Mouse (Mus musculus): ENCODE results near the gene Slc4a1ap. TPM values are rescaled to one million over a fixed set of nuclear protein-coding genes. Genes with fewer than 3 reads are reported as not detected.

Slc4a1ap gene
- total and polyA plus RNA-seq, 3 experiments = 25.7 to 41.1 (median 27.9) TPM

- Histone ChIP-seq H3K9me3 (replicated peaks; ENCODE audit: low read length) (peaks cover 5% of the 10 kb centered on the region), H3K27ac (ENCODE audit: insufficient read depth, low read depth) (no peak overlapping the region), H3K36me3 (replicated peaks in 1 of 2; ENCODE audit: control insufficient read depth in 1 of 2, insufficient read depth in 1 of 2, low read length in 1 of 2) (no peaks in the 10 kb centered on the region), H3K4me2 (ENCODE audit: insufficient read depth, low read depth, poor library complexity, severe bottlenecking) (no peak overlapping the region), H3K4me1 (ENCODE audit: control insufficient read depth in 1 of 2, insufficient read depth in 2 of 2) (no peaks in the 10 kb centered on the region), H3K27me3 (replicated peaks) (no peaks in the 10 kb centered on the region), H3K79me2 (replicated peaks; ENCODE audit: control insufficient read depth, extremely low read depth, insufficient read depth, poor library complexity, severe bottlenecking) (no peaks in the 10 kb centered on the region), H3K4me3 (replicated peaks in 1 of 3; ENCODE audit: low read depth in 2 of 3, low read length in 2 of 3, poor library complexity in 1 of 3) (no peak overlapping the region), H3K9ac (ENCODE audit: insufficient read depth, low read depth) (no peak overlapping the region)
- no peak for TF ChIP-seq POLR2AphosphoS2 (IDR thresholded peaks at IDR 0.05; ENCODE audit: low read depth, low read length)
- dilution Hi-C loops (cut with MboI; ENCODE audit: extremely low pct_ligation_motif_present, extremely low pct_unique_long_range_greater_than_20kb, low sequenced_read_pairs) = no loop called here
- DNase-seq (ENCODE audit: extremely low read depth) = no peak
- in situ Hi-C loops (cut with MboI; ENCODE audit: low pct_ligation_motif_present, low pct_unique_long_range_greater_than_20kb, low sequenced_read_pairs) = loop anchor here (10.0 kb wide), 1 partner anchor 604 kb away; no protein-coding TSS in a partner anchor
Measured at GRCm38 (mm10) chr5:31591122-31591521, 64.3 kb downstream of the Slc4a1ap start.

- Histone ChIP-seq H3K27ac (ENCODE audit: insufficient read depth, low read depth) (no peak overlapping the region), H3K9ac (ENCODE audit: insufficient read depth, low read depth) (no peak overlapping the region), H3K36me3 (replicated peaks in 1 of 2; ENCODE audit: control insufficient read depth in 1 of 2, insufficient read depth in 1 of 2, low read length in 1 of 2) (no peaks in the 10 kb centered on the region), H3K27me3 (replicated peaks) (no peaks in the 10 kb centered on the region), H3K9me3 (replicated peaks; ENCODE audit: low read length) (no peaks in the 10 kb centered on the region), H3K4me1 (ENCODE audit: control insufficient read depth in 1 of 2, insufficient read depth in 2 of 2) (0 out of 4 replicates have a peak, but pooled peaks cover 0 to 2% of the 10 kb centered on the region in 2 experiments), H3K4me2 (ENCODE audit: insufficient read depth, low read depth, poor library complexity, severe bottlenecking) (no peak overlapping the region), H3K4me3 (replicated peaks in 1 of 3; ENCODE audit: low read depth in 2 of 3, low read length in 2 of 3, poor library complexity in 1 of 3) (no peak overlapping the region), H3K79me2 (replicated peaks; ENCODE audit: control insufficient read depth, extremely low read depth, insufficient read depth, poor library complexity, severe bottlenecking) (no peaks in the 10 kb centered on the region)
- dilution Hi-C loops (cut with MboI; ENCODE audit: extremely low pct_ligation_motif_present, extremely low pct_unique_long_range_greater_than_20kb, low sequenced_read_pairs) (no loop called here), in situ Hi-C loops (cut with MboI; ENCODE audit: low pct_ligation_motif_present, low pct_unique_long_range_greater_than_20kb, low sequenced_read_pairs) (loop anchor here (10.0 kb wide), 1 partner anchor 599 kb away; no protein-coding TSS in a partner anchor)
- DNase-seq (ENCODE audit: extremely low read depth) = no peak
- TF ChIP-seq USF2 (conservative IDR thresholded peaks at IDR 0.05; ENCODE audit: low read depth, low read length) (no peak), ZC3H11A (IDR thresholded peaks at IDR 0.05; ENCODE audit: low read depth, low read length) (no peak), NRF1 (IDR thresholded peaks at IDR 0.05; ENCODE audit: low read depth, low read length) (no peak)
Measured at GRCm38 (mm10) chr5:31595868-31596267, 69.1 kb downstream of the Slc4a1ap start.

GRCm38 (mm10) chr5:31596481-31597429 is 70.0 kb downstream of the Slc4a1ap start, which contains the start of gene Mrpl33:
Gene Mrpl33 (plus strand): TSS chr5:31596935.
- Histone ChIP-seq H3K4me3 (replicated peaks in 1 of 3; ENCODE audit: low read depth in 2 of 3, low read length in 2 of 3, poor library complexity in 1 of 3) (peak within 1 kb of the TSS in 2 of 3 experiments; percentile 10 to 11), H3K9ac (ENCODE audit: insufficient read depth, low read depth) (no peak within 1 kb of the TSS), H3K9me3 (replicated peaks; ENCODE audit: low read length) (no peaks in the 10 kb centered on the region), H3K27me3 (replicated peaks) (no peaks in the 10 kb centered on the region), H3K36me3 (replicated peaks in 1 of 2; ENCODE audit: control insufficient read depth in 1 of 2, insufficient read depth in 1 of 2, low read length in 1 of 2) (no peaks in the 10 kb centered on the region), H3K4me1 (ENCODE audit: control insufficient read depth in 1 of 2, insufficient read depth in 2 of 2) (peaks cover 0 to 2% of the 10 kb centered on the region in 2 experiments; a peak in 1 of 4 replicates), H3K4me2 (ENCODE audit: insufficient read depth, low read depth, poor library complexity, severe bottlenecking) (no peak within 1 kb of the TSS), H3K79me2 (replicated peaks; ENCODE audit: control insufficient read depth, extremely low read depth, insufficient read depth, poor library complexity, severe bottlenecking) (no peaks in the 10 kb centered on the region), H3K27ac (ENCODE audit: insufficient read depth, low read depth) (no peak within 1 kb of the TSS)
- TF ChIP-seq JUN (IDR thresholded peaks at IDR 0.05; ENCODE audit: insufficient read depth, low read depth, low read length) = no peak
- TF ChIP-seq ZMIZ1 (IDR thresholded peaks at IDR 0.05; ENCODE audit: low read depth, low read length) = no peak
- TF ChIP-seq ELF1 (IDR thresholded peaks at IDR 0.05; ENCODE audit: low read depth, low read length) = peak; percentile 43; the same call in 1 of the 2 replicates
- dilution Hi-C loops (cut with MboI; ENCODE audit: extremely low pct_ligation_motif_present, extremely low pct_unique_long_range_greater_than_20kb, low sequenced_read_pairs) = no loop called here
- in situ Hi-C loops (cut with MboI; ENCODE audit: low pct_ligation_motif_present, low pct_unique_long_range_greater_than_20kb, low sequenced_read_pairs) = loop anchor here (10.0 kb wide), 1 partner anchor 598 kb away; no protein-coding TSS in a partner anchor
- no peak for DNase-seq (ENCODE audit: extremely low read depth)
